Mouse (Mus musculus) stomach, postnatal 0 days (tissue): ENCODE measurements around the gene Myl6b.

Experiments
- CTCF ChIP-seq: IDR thresholded peaks from 2 replicates; pipeline ENCODE4 v1.5.1; 2016; ENCODE audit warnings: antibody characterized with exemption, low read depth, mild to moderate bottlenecking, moderate library complexity
- EP300 ChIP-seq: optimal IDR thresholded peaks from 2 replicates; pipeline ENCODE3; 2016; ENCODE audit warnings: antibody characterized with exemption

DNA sequence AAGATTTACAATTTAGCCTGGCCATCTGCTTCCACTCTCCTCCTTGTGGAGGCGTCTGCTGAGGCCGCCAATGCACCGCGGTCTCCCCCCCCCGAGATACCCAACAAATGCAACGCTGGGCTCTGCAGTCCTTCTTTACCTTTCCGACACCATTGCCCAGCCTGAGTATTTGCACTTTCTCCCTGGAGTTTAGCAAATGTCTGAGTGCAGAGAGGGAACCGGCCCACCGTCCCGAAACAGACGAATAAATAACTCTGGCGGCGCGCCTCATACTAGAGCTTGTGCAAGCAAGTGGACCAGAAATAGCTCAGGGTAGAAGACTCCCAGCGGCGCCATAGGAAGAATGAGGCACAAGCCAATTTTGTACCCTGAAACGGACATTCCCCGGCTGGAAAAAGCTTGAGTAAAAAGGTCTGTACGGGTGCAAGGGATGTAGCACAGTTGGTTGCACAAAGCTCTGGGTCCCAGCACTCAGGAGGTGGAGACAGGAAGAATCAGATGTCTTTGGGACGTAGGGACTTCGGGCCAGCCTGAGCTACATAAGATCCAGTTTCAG lies 709 bp upstream of the Myl6b start:
- TF ChIP-seq EP300 (no peak), CTCF (peak; percentile 2; the same call in 1 of the 2 replicates)
